Mouse (Mus musculus): ENCODE results near the gene Cep170.

- TF ChIP-seq CTCF (IDR thresholded peaks at IDR 0.05; ENCODE audit: insufficient read depth, low read depth, low read length) (no peak), POLR2A (IDR thresholded peaks at IDR 0.05; ENCODE audit: insufficient read depth, low read depth, low read length) (no peak)
These were observed 58.3 kb downstream of the Cep170 start for GRCm38 (mm10) chr1:176755586-176755985.

All from olfactory bulb, adult 2 months (tissue).